Mouse (Mus musculus) C2C12 (cell line): ENCODE measurements around the gene Gatad2a.

Experiments used
- CTCF ChIP-seq: IDR thresholded peaks from one replicate; pipeline ENCODE4 v1.5.1; 2011; ENCODE audit not compliant: control insufficient read depth, insufficient read depth, insufficient read length
- FOSL1 ChIP-seq: IDR thresholded peaks from one replicate; pipeline ENCODE4 v1.8.0; 2011; ENCODE audit warnings: mild to moderate bottlenecking, low read length; ENCODE audit not compliant: poor library complexity, insufficient read depth, severe bottlenecking
- MYOD1 ChIP-seq: IDR thresholded peaks from one replicate; pipeline ENCODE4 v1.6.1; 2011; ENCODE audit warnings: low read depth; ENCODE audit not compliant: control insufficient read depth, insufficient read length
- USF1 ChIP-seq: IDR thresholded peaks from one replicate; pipeline ENCODE4 v1.6.1; 2011; ENCODE audit warnings: low read depth, mild to moderate bottlenecking, control low read depth, moderate library complexity

DNA sequence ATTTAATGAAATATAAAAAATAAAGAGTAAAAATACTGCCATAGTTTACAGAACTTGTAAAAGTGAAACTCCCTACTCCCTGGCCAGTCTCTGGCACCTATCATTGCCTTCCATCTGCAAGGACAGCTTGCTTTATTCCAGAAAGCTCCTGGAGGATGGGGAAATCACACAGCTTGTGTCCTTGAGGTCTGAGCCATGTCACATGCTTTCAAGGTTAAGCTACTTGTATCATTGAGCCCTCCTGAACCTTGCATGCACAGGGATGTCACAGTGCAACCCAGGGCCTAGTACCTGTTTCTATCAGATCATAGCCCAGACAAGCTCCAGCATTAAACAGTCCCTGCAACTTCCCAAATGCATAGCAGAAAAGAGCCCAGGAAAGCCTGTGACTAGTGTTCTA is 36.9 kb downstream of the Gatad2a start:
- TF ChIP-seq MYOD1, result no peak
- no peak for TF ChIP-seq CTCF
- TF ChIP-seq USF1, result no peak
- no peak for TF ChIP-seq FOSL1
